Mouse (Mus musculus) urinary bladder, postnatal 10 days (tissue): ENCODE results near the gene Lipm.

ENCODE experiments used
- DNase-seq: peaks from one replicate; pipeline ENCODE4 v3.0.0; 2022; ENCODE audit warnings: low spot score

Lipm gene

GRCm38 (mm10) chr19:34165891-34166290 is 65.2 kb downstream of the Lipm start, which contains the start of gene Ankrd22:
Ankrd22 (minus strand) TSS chr19:34166053.
- no peak for DNase-seq

- DNase-seq: no peak
These were observed 65.7 kb downstream of the Lipm start for GRCm38 (mm10) chr19:34166386-34166785.

GRCm38 (mm10) chr19:34167896-34168661 is 67.3 kb downstream of the Lipm start:
- DNase-seq: no peak

GRCm38 (mm10) chr19:34169121-34169520 is 68.4 kb downstream of the Lipm start:
- DNase-seq: no peak

GRCm38 (mm10) chr19:34171167-34171566 is 70.4 kb downstream of the Lipm start:
- no peak for DNase-seq
